Mouse (Mus musculus) common myeloid progenitor, adult 5-6 weeks (primary cell): ENCODE results near the gene Tmco3. TPM values are rescaled to one million over a fixed set of nuclear protein-coding genes. Genes with fewer than 3 reads are reported as not detected.

Source experiments
- ATAC-seq: replicated peaks from 2 replicates; pipeline ENCODE4 v1.8.0; 2016; ENCODE audit warnings: low read depth, mild to moderate bottlenecking, moderate TSS enrichment, inconsistent platforms; ENCODE audit not compliant: poor library complexity, severe bottlenecking
- total RNA-seq: library from RNA; stranded (forward); fragments of 200-1000, 187-1606 nt; gene quantifications from 2 replicates; pipeline ENCODE4 v1.2.3, GENCODE M21; 2017

Tmco3 gene
- total RNA-seq, 1 experiment from 2014 or later, result 8.8 TPM

GRCm38 (mm10) chr8:13356221-13356620, 68.2 kb downstream of the Tmco3 start:
- ATAC-seq, result no peak

DNA sequence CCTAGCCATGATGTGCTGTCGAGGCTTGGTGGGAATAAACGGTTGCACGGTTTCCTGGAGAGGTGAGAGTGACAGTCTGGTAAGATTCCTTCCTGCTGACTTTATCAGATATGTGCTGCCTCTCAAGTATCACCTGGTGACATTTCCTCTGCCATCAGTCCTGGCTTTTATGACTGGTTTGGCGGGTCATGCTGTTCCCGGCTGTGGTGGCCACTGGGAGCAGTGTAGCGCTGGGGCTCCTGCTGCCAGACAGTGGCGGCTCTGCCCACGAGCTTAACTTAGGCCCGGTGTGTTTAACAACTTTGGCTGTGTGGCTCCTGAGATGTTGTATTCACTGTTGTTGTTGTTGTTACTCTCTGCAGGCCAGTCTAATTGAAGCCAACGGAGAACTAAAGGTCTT, 68.7 kb downstream of the Tmco3 start:
- ATAC-seq, result peak; percentile 24; the same call in 1 of the 2 replicates

GRCm38 (mm10) chr8:13360213-13360612, 72.2 kb downstream of the Tmco3 start:
- ATAC-seq, result peak; percentile 73

DNA sequence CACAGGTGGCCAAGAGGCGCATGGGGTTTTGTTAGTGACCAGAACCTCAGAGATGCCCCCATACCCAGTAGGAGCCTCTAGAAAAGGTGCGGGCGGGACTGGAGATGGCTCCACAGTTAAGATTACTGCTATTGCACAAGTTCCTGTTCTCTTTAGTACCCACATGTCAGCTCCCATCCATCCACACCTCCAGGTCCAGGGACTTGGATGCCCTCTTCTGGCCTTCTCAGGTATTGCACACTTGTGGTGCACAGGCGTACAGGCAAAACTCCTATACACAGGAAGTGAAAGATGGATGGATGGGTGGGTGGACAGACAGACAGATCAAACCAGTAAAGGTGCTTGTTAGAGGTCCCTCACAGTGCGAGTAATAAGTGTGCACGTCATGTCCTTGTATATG, 73.9 kb downstream of the Tmco3 start:
- peak; percentile 42; the same call in 1 of the 2 replicates for ATAC-seq

Other genes with a start within 250 kb of the Tmco3 start
- gene Proz, start 227.3 kb upstream of the Tmco3 start, total RNA-seq, result 0.23 TPM in 1 of 2 replicates, not detected in the other
- gene Pcid2, start 182.7 kb upstream of the Tmco3 start, total RNA-seq, result 22.3 and 27.2 TPM in 2 replicates
- gene Cul4a, start 182.6 kb upstream of the Tmco3 start, total RNA-seq, result 118 TPM in 2 replicates
- gene Lamp1, start 129.0 kb upstream of the Tmco3 start, total RNA-seq, result 149 and 164 TPM in 2 replicates
- 0.27 TPM in 1 of 2 replicates, not detected in the other for gene Grtp1, start 87.6 kb upstream of the Tmco3 start, total RNA-seq
- not detected in 2 replicates for gene Adprhl1, start 34.0 kb upstream of the Tmco3 start, total RNA-seq
- 20.0 and 21.4 TPM in 2 replicates for gene Dcun1d2, start 59 bp upstream of the Tmco3 start, total RNA-seq
- gene Tfdp1, start 50.6 kb downstream of the Tmco3 start, total RNA-seq, result 153 and 186 TPM in 2 replicates
- not detected in 2 replicates for gene Atp4b, start 108.6 kb downstream of the Tmco3 start, total RNA-seq
- gene Grk1, start 116.9 kb downstream of the Tmco3 start, total RNA-seq, result not detected in 2 replicates
- gene Tmem255b, start 147.0 kb downstream of the Tmco3 start, total RNA-seq, result not detected in 2 replicates
- gene Gas6, start 206.3 kb downstream of the Tmco3 start, total RNA-seq, result 0.32 and 0.39 TPM in 2 replicates